Mouse (Mus musculus): Measurements from ENCODE around the gene Chfr.

The Chfr gene

DNA sequence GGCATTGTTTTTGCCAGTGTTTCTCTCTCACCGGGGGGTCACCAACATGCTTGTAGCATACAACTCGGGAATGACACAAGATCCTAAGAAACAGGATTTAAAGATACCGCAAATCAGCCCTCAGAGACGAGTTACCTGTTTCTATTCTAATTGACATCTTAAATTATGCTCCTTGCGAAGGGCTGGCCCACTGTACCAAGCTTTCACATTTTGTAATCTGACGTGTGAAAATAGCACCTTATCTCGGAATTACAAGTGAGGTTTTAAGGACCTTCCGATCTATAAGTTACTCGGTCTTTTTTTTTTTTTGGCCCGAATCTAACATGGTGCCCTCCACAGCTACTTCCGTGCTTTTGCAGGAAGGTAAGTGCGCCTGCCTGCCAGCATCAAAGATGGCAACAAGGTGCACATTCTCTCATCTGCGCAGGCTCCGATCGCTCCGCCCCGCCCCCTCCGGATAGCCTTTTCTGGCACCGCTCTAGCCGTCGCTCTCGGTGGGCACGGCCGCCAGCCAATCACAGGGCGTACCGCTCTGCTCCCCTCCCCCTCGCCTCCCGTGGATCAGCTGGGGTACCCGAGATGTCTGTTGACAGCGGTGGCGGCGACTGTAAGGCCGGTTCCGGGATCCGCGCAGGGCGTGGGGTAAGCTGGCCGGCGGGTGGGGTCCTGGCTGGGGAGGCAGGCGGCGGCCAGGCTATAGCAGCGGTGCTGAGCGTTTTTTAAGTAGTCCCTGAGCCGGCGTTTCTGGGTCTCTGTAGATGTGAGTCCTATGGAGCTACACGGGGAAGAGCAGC, at the start of gene Chfr:
Chfr (plus strand) TSS at position 550 of the 794 bp plus-strand sequence.
- DNase-seq (ENCODE audit: low read depth, low spot score), result peak; percentile 94

DNA sequence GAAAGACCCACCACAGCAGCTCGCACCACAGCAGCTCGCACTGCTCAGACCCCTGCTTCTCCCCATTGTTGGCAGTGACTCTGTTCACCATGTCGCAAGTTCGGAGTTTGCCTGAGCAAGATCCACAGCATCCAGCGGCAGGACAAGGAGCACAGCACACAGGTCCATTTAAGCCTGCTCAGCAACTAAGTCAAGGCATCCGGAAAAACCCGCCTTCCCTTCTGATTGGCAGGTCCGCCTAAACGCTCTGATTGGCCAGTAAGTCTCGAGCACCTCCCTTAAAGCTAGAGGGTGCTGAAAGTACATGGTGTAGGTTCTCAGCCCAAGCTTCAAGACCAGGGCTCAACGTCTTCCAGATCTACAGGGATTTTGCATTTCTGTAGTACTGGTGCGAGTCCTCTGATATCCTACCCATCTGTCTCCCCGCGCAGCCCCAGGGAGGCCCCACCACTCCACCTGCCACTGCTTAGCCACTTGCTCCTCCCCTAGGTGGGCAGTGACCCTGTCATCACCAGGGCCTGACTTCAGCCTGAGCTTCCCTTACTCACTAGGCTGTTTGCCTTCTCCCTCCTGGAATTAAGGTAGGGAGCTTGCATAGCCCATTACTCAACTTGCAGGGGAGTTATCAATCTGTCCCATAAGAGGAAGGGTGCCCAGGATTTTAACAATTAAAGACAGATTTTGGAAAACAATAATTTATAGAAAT, 49.3 kb upstream of the Chfr start:
- no peak for DNase-seq (ENCODE audit: low read depth, low spot score)

DNA sequence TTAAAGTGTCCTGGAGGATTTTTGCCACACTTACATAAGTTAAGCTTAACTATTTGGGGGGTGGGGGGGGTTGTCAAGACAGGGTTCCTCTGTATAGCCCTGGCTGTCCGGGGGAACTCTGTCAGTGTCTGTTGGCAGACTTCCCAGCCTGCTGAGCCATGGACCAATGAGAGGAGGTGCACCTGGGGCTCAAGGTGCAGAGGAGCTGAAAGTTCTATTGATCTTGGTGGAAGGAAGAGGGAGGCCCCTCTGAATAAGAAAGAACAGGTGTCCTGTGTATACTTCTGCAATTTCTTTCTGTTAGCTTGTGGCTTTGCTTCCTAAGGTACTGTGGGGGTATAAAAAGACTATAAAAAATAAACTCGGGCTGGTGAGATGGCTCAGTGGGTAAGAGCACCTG, 44.1 kb upstream of the Chfr start:
- DNase-seq (ENCODE audit: low read depth, low spot score), result no peak

DNA sequence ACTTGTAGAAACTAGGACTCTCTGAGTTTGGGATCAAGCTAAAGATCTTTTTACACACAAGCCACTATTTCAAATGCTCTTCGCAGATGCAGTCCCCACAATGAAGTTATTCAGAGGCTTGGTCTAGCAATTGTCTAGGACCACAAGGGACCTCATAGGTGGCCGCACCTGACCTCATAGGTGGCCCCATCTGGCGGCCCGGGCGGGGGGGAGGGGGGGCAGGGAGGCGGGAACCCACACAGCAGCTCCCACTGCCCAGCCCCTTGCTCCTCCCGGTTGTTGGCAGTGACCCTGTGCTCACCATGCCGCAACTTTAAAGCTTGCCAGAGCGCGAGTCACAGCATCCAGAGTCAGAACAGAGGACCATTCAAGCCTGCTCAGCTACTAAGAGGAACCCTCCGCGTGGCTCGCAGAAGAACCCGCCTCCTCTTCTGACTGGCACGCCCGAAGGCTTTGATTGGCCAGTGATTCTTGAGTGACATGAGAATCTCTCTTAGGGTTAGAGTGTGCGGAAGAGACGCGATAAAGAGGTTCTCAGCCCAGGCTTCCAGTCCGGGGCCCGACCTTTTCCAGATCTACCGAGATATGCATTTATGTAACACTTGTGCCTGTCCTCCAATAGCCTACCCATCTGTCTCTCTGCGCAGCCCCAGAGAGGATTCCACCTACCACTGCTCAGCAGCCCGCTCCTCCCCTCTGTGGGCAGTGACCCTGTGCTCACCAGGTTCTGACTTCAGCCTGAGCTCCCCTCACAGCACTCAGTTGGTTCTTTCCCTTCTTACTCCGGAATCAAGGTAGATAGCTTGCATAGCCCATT, 41.4 kb upstream of the Chfr start, which contains the start of gene Gm35315:
Gm35315 (minus strand) TSS at position 391 of the 817 bp plus-strand sequence.
- peak; percentile 79 for DNase-seq (ENCODE audit: low read depth, low spot score)

DNA sequence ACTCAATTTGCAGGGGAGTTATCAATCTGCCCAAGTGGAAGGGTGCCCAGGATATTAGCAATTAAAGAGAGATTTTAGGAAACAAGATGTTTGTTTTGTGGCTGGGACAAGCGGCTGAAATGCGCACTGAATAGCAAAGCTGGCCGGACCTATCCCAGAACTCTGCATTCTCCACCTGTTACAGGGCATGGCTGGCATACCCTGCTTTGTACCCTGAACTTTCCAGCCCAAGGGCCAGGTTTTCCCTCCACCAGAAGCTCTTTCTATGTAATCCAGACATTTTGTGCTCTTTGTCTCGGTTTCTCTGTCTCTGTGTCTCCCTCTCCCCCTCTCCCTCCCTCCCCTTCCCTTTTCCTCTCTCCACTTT, 40.8 kb upstream of the Chfr start:
- no peak for DNase-seq (ENCODE audit: low read depth, low spot score)

- DNase-seq (ENCODE audit: low read depth, low spot score), result peak; percentile 68
Measured at GRCm38 (mm10) chr5:110098991-110099477, 36.6 kb upstream of the Chfr start.

DNA sequence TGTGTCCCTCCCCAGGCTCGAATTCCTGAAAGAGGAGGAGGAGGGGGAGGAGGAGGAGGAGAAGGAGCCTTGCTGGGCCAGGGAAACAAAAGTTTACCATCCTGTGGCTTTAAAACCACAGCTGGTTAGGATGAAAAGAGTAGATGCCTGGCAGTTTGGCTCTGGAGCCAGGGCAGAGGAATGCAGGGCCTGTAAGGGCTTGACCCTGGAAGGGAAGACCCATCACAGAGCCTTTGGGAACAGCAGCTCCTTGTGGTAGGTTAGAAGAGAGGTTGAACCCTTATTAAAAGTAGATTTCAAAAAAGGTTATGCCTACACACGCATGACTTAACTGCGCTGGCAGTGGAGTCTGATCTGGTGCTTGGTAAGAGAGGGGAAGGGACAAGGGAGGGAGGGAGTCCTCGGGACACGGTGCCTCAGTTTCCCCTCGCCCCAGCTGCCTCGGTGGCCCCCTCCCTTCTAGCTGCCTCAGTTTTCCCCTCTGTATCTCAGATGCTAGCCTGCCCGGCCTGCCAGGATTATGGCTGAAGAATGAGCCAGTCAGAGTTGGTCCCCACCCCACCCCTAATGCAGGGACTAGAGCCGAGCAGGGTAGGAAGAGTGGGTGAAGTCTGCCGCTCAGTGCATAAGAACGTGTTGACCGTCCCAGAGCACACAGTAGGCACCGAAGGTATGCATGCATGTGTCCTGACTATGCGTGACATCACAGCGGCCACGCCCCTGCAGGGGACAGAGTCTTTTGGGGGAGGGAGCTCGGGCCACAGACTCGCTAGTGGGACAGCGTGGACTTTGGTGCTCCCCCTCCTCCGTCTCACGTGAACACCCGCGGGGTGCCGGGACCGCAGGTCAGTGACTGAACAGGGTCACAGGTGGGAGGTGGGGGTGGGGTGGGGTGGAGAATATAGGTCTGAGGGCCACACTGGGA, 35.7 kb upstream of the Chfr start, which contains the start of gene Plcxd1:
Plcxd1 (plus strand) TSS at position 314 of the 925 bp plus-strand sequence.
- DNase-seq (ENCODE audit: low read depth, low spot score), result no peak

GRCm38 (mm10) chr5:110100921-110101631, 34.6 kb upstream of the Chfr start:
- no peak for DNase-seq (ENCODE audit: low read depth, low spot score)

DNA sequence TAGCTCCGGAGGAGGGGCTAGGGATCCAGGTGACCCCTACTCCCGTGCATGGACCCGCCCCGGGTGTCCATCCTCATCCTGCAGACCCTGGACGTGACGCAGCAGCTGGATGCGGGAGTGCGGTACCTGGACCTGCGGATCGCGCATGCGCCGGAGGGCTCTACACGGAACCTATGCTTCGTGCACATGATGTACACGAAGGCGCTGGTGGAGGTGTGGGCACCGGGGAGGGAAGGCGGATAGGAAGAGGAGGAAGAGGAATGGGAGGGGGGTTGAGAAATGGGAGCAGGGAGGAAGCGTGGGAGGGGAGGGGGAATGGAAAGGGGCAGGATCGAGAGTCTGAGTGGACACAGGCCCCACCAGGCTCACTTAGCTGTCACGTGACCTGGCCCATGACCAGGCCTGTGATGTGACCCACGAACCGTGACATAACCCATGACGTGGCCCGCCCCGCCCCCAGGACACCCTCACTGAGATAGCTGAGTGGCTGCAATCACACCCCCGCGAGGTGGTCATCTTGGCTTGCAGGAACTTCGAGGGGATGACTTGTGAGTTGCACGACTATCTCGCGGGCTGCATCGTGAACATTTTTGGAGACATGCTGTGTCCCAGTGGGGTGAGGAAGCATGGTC, 33.8 kb upstream of the Chfr start:
- no peak for DNase-seq (ENCODE audit: low read depth, low spot score)

GRCm38 (mm10) chr5:110102429-110102828, 33.2 kb upstream of the Chfr start:
- DNase-seq (ENCODE audit: low read depth, low spot score), result no peak

DNA sequence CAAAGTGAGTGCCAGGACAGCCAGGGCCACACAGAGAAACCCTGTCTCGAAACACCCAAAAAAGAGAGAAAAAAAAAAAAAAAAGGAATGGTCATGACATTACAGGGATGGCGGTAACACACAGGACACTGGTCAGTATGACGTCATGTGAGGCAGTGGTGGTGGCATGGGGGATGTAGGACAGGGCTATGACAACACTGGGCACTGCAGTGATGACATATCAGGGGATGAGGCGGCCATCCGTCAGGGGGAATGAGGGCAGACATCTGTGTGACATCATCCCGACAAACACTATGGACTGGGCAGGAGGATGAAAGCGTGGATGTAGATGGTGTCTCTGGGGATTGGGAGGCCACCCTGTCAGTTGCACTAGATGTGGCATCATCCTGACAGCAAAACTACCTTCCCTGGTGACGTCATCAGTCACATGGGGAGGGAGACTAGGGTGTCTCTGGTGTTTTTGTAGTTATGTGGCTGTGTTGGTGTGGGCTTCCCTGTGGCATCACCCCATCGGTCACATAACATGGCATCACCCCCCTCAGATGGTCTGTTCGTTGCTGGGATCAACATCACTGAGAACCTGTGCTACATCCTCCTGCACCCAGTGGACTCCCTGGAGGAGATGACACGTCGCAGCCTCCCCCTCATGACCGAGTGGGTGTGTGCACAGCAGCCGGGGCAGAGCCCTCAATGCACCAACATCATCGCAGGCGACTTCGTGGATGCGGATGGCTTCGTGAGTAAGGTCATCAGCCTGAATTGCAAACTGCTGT, 32.6 kb upstream of the Chfr start:
- no peak for DNase-seq (ENCODE audit: low read depth, low spot score)

- no peak for DNase-seq (ENCODE audit: low read depth, low spot score)
Measured at GRCm38 (mm10) chr5:110103901-110104615, 31.6 kb upstream of the Chfr start.

- no peak for DNase-seq (ENCODE audit: low read depth, low spot score)
Measured at GRCm38 (mm10) chr5:110104616-110105380, 30.8 kb upstream of the Chfr start.

- no peak for DNase-seq (ENCODE audit: low read depth, low spot score)
Measured at GRCm38 (mm10) chr5:110106140-110106871, 29.3 kb upstream of the Chfr start.

GRCm38 (mm10) chr5:110106901-110107564, 28.6 kb upstream of the Chfr start:
- no peak for DNase-seq (ENCODE audit: low read depth, low spot score)
